Mouse (Mus musculus): ENCODE measurements at regions not wholly inside any gene's neighbourhood (a gene's known extent, or its start where the extent isn't known, plus 50 kb on each side); places are given as distances from the start of the nearest gene placed in this dataset.

DNA sequence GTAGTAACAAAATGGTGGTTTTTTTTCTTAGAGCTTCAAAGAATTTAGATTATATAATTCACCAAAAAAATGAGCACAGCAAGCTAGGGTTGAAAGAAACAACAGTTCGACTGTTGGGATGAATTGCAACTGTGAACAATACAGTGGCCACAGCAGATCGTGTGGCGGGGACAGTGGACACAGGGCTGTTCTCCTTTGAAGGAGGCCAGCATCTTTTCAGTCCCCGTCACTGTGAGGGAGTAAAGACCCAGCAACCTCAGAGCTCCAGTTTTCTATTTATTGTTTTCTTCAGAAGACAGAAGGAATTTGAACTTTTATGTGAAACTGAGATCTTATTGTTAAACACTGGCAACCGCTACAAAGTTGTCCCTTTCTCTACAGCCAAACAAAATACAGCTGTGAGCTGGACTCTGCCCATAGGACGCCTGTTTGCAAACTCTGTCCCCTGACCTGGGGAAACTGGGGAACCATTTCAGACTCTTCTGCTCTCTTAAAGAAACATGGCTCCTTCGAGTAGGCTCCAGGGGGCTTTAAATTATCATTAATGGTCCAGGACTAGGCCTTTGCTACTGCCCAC is 139.6 kb downstream of the Chic2 start:
- no peak overlapping the region for H3K4me3 ChIP-seq (replicated peaks; ENCODE audit: insufficient read depth, low read depth, low read length)
- H3K27me3 ChIP-seq (ENCODE audit: control insufficient read depth, insufficient read depth, low read length), result no peaks in the 10 kb centered on the region
- no peak for DNase-seq
- no peak overlapping the region for H3K27ac ChIP-seq (ENCODE audit: insufficient read depth, low read length)
- WGBS, result 81% methylated on average over 7 of the region's 7 CpGs
- H3K4me1 ChIP-seq (ENCODE audit: control insufficient read depth, insufficient read depth, low read length), result no peaks in the 10 kb centered on the region
- TF ChIP-seq POLR2A (IDR thresholded peaks at IDR 0.05; ENCODE audit: borderline replicate concordance, insufficient read depth, low read length), result no peak
- TF ChIP-seq CTCF (IDR thresholded peaks at IDR 0.05; ENCODE audit: borderline replicate concordance, insufficient read depth, low read depth, low read length), result no peak

DNA sequence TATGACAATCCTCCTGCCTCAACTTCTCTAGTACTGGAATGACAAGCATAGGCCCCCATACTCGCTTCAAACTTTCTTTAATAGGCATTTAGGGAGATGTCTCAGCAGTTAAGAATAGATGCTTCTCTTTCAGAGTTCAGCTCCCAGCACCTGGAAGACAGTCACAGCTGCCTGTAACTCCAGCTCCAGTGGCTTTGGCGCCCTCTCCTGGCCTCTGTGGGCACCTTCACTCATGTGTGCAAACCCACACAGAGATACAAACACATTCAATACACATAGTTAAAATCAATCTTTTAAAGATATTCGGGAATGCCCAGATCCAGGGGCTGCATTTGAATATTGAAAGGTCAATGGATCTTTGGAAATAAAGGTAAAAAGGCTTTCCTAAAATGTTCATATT is 140.2 kb downstream of the Chic2 start:
- no peak for TF ChIP-seq CTCF (IDR thresholded peaks at IDR 0.05; ENCODE audit: borderline replicate concordance, insufficient read depth, low read depth, low read length)
- no peak for TF ChIP-seq POLR2A (IDR thresholded peaks at IDR 0.05; ENCODE audit: borderline replicate concordance, insufficient read depth, low read length)
- no peak overlapping the region for H3K27ac ChIP-seq (ENCODE audit: insufficient read depth, low read length)
- DNase-seq, result no peak
- H3K4me1 ChIP-seq (ENCODE audit: control insufficient read depth, insufficient read depth, low read length), result no peaks in the 10 kb centered on the region
- 72% methylated on average over 3 of the region's 3 CpGs for WGBS
- no peak overlapping the region for H3K4me3 ChIP-seq (replicated peaks; ENCODE audit: insufficient read depth, low read depth, low read length)
- H3K27me3 ChIP-seq (ENCODE audit: control insufficient read depth, insufficient read depth, low read length), result no peaks in the 10 kb centered on the region

DNA sequence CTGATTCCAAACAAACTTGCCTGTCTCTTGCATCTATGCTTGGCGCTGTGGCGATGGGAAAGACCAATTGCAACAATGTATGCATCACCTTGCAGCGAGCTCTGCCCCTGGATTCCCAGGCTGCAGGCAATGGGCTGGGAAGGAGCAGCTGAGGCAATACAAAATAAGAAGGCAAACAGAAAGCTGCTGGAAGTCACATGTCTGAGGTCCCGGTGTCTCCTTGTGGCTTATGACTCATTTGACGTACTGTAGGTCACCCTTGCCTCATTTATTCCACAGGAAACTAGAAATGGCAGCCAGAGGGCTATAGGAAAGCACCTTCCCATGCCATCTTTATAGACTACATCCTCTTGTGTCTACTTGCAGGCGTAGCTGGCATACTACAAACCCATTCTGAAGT is 140.9 kb downstream of the Chic2 start:
- Histone ChIP-seq H3K27me3 (ENCODE audit: control insufficient read depth, insufficient read depth, low read length) (no peaks in the 10 kb centered on the region), H3K4me1 (ENCODE audit: control insufficient read depth, insufficient read depth, low read length) (no peaks in the 10 kb centered on the region), H3K4me3 (replicated peaks; ENCODE audit: insufficient read depth, low read depth, low read length) (no peak overlapping the region), H3K27ac (ENCODE audit: insufficient read depth, low read length) (no peak overlapping the region)
- TF ChIP-seq POLR2A (IDR thresholded peaks at IDR 0.05; ENCODE audit: borderline replicate concordance, insufficient read depth, low read length) (no peak), CTCF (IDR thresholded peaks at IDR 0.05; ENCODE audit: borderline replicate concordance, insufficient read depth, low read depth, low read length) (no peak)
- WGBS, result 94% methylated on average over 6 of the region's 6 CpGs
- DNase-seq, result no peak

DNA sequence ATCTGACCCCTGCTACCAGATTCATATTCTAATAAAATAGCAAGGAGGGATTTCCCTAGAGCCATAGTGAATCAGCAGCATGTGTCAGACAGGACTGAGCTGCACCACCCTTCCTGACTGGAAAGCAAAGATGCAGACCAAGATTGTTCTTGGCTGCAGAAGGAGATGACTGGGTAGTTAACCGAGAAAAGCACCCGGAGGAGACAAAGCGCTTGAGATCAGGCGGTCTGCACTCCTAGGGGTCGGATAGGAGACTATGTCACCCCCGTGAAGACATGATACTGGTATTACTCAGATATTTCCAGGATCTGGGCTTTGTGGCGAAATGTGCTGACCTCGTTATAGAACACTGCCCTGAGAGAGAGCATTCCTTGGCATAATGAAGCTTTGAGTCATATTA is 147.4 kb downstream of the Chic2 start:
- no peaks in the 10 kb centered on the region for H3K4me1 ChIP-seq (ENCODE audit: control insufficient read depth, insufficient read depth, low read length)
- H3K27ac ChIP-seq (ENCODE audit: insufficient read depth, low read length), result no peak overlapping the region
- TF ChIP-seq CTCF (IDR thresholded peaks at IDR 0.05; ENCODE audit: borderline replicate concordance, insufficient read depth, low read depth, low read length), result no peak
- TF ChIP-seq POLR2A (IDR thresholded peaks at IDR 0.05; ENCODE audit: borderline replicate concordance, insufficient read depth, low read length), result no peak
- DNase-seq, result no peak
- no peaks in the 10 kb centered on the region; the same call in 1 of the 2 replicates for H3K27me3 ChIP-seq (ENCODE audit: control insufficient read depth, insufficient read depth, low read length)
- H3K4me3 ChIP-seq (replicated peaks; ENCODE audit: insufficient read depth, low read depth, low read length), result no peak overlapping the region
- 91% methylated on average over 8 of the region's 8 CpGs for WGBS

DNA sequence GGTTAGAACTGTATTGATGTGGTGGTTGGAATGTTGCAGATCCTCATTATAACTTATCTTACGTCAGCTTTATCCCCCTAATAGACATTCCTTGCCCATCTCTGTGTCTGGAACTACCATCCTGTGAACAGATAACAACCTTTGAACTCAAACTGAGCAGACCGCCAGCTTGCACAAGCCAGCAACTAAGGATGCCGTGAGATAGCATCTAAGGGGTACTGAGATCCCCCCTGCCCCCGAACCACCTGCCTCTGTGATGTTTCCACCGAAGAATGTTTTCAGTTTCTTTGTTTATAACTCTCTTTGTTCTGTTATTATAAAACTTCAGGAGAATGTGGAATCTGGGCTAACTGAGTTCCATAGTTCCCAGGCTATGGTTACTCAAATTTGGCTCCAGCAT is 151.3 kb downstream of the Chic2 start:
- H3K4me1 ChIP-seq (ENCODE audit: control insufficient read depth, insufficient read depth, low read length), result no peaks in the 10 kb centered on the region
- no peak overlapping the region for H3K27ac ChIP-seq (ENCODE audit: insufficient read depth, low read length)
- 89% methylated on average over 5 of the region's 5 CpGs for WGBS
- H3K27me3 ChIP-seq (ENCODE audit: control insufficient read depth, insufficient read depth, low read length), result no peaks in the 10 kb centered on the region; the same call in 1 of the 2 replicates
- no peak for DNase-seq
- TF ChIP-seq CTCF (IDR thresholded peaks at IDR 0.05; ENCODE audit: borderline replicate concordance, insufficient read depth, low read depth, low read length) (no peak), POLR2A (IDR thresholded peaks at IDR 0.05; ENCODE audit: borderline replicate concordance, insufficient read depth, low read length) (no peak)
- no peak overlapping the region for H3K4me3 ChIP-seq (replicated peaks; ENCODE audit: insufficient read depth, low read depth, low read length)

DNA sequence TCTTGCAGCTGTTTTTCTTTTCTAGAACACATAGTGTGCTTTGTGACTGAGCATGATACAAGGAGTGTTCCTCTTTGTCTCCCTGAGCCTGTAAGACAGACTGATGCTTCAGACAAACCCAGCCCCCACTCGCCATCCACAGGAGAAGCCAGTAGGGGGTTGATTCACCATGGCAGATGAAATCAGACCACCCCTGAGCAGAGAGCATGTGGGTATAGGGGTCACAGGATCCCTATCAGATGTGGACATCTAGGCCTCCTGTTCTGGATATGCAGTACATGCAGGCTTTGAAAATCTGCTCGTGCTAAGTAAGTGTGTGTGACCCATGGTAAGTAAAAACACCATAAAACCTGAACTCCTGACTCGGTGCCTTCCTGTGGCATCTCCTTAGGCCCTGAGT is 153.0 kb downstream of the Chic2 start:
- Histone ChIP-seq H3K27me3 (ENCODE audit: control insufficient read depth, insufficient read depth, low read length) (no peaks in the 10 kb centered on the region; the same call in 1 of the 2 replicates), H3K4me3 (replicated peaks; ENCODE audit: insufficient read depth, low read depth, low read length) (no peak overlapping the region), H3K4me1 (ENCODE audit: control insufficient read depth, insufficient read depth, low read length) (no peaks in the 10 kb centered on the region), H3K27ac (ENCODE audit: insufficient read depth, low read length) (no peak overlapping the region)
- TF ChIP-seq CTCF (IDR thresholded peaks at IDR 0.05; ENCODE audit: borderline replicate concordance, insufficient read depth, low read depth, low read length) (no peak), POLR2A (IDR thresholded peaks at IDR 0.05; ENCODE audit: borderline replicate concordance, insufficient read depth, low read length) (no peak)
- DNase-seq, result no peak
- WGBS, result 46% methylated on average over 3 of the region's 3 CpGs

DNA sequence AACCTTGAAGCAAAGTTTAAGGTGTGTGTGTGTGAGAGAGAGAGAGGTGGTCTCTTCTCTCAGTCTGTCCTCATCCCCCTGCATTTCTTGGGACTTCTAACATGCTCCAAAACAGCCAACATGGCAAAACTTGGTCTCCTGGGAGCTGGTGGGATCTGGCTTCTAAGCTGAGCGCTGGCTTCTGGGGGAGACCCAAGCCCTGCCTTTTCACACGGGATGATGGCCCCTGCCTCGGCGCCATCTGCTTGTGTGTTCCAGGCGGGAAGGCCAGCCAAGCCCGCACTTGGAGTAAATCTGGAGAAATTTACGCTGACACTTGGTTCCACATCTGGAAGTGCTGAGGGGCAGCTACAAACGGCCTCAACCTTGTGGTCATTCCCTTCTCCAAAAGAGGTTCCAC is 155.6 kb downstream of the Chic2 start:
- Histone ChIP-seq H3K4me1 (ENCODE audit: control insufficient read depth, insufficient read depth, low read length) (no peaks in the 10 kb centered on the region), H3K27ac (ENCODE audit: insufficient read depth, low read length) (no peak overlapping the region), H3K4me3 (replicated peaks; ENCODE audit: insufficient read depth, low read depth, low read length) (no peak overlapping the region), H3K27me3 (ENCODE audit: control insufficient read depth, insufficient read depth, low read length) (no peaks in the 10 kb centered on the region; the same call in 1 of the 2 replicates)
- no peak for DNase-seq
- 19% methylated on average over 8 of the region's 8 CpGs for WGBS
- no peak for TF ChIP-seq CTCF (IDR thresholded peaks at IDR 0.05; ENCODE audit: borderline replicate concordance, insufficient read depth, low read depth, low read length)
- no peak for TF ChIP-seq POLR2A (IDR thresholded peaks at IDR 0.05; ENCODE audit: borderline replicate concordance, insufficient read depth, low read length)

DNA sequence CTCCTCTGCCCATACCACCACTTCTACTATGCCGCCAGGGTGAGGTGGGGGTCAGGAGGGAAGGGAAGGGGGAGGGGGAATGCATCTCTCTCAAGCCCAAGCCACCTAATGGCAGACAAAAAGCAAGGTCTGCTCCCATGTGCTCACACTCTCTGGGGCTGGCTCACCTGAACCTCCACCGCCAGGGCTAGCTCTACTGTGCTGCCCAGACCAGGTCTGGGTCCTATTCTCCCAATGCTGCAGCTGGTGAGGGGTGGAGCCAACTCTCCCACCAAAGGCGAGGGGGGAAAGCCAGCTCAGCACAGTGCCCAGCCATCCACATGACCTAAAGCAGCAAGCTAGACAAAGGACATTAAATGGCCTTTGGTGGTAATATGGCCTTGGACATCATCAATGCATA is 158.6 kb downstream of the Chic2 start:
- Histone ChIP-seq H3K4me3 (replicated peaks; ENCODE audit: insufficient read depth, low read depth, low read length) (no peak overlapping the region), H3K4me1 (ENCODE audit: control insufficient read depth, insufficient read depth, low read length) (no peaks in the 10 kb centered on the region), H3K27ac (ENCODE audit: insufficient read depth, low read length) (no peak overlapping the region), H3K27me3 (ENCODE audit: control insufficient read depth, insufficient read depth, low read length) (no peaks in the 10 kb centered on the region)
- no peak for TF ChIP-seq CTCF (IDR thresholded peaks at IDR 0.05; ENCODE audit: borderline replicate concordance, insufficient read depth, low read depth, low read length)
- TF ChIP-seq POLR2A (IDR thresholded peaks at IDR 0.05; ENCODE audit: borderline replicate concordance, insufficient read depth, low read length), result no peak
- no peak for DNase-seq
- 73% methylated on average over 3 of the region's 3 CpGs for WGBS

All from cerebellum, adult 2 months (tissue).